Mouse (Mus musculus) cortical plate, adult 2 months (tissue): ENCODE results near the gene Add3.

ENCODE experiments used
- CTCF ChIP-seq: fragments of 200-500 bp; IDR thresholded peaks from 2 replicates; pipeline ENCODE4 v1.5.1; 2011; ENCODE audit warnings: mild to moderate bottlenecking, control low read depth, low read length; ENCODE audit not compliant: insufficient read depth; ENCODE audit errors: extremely low read depth
- POLR2A ChIP-seq: fragments of 200-500 bp; IDR thresholded peaks from 2 replicates; pipeline ENCODE4 v1.6.1; 2011; ENCODE audit warnings: mild to moderate bottlenecking, low read length, control low read depth; ENCODE audit not compliant: insufficient read depth; ENCODE audit errors: extremely low read depth

GRCm38 (mm10) chr19:53143108-53143971 is 3.1 kb downstream of the Add3 start:
- TF ChIP-seq CTCF: no peak
- TF ChIP-seq POLR2A: no peak
